Mouse (Mus musculus) large intestine, adult 2 months (tissue): ENCODE measurements around the gene Gm44596. TPM values are rescaled to one million over a fixed set of nuclear protein-coding genes. Genes with fewer than 3 reads are reported as not detected.
"Not testable (repeated sequence)": the region's sequence is repeated elsewhere in the genome, so short reads cannot be mapped to it uniquely, and the experiment has no call there.

Source experiments
- DNase-seq: peaks from one replicate; pipeline ENCODE4 v3.0.0-alpha.2; 2012; ENCODE audit warnings: low read depth, low spot score
- WGBS: fragments of 180-500 bp; shearing (Covaris S2); methylation state at CpG from one replicate; pipeline ENCODE4 v1.1.7; 2018; 5-methylcytosine and 5-hydroxymethylcytosine counted together
- polyA plus RNA-seq: library from polyadenylated mRNA; depleted of rRNA; stranded (reverse); fragments of >200 nt; gene quantifications from 2 replicates; pipeline ENCODE4 v1.2.3, GENCODE M21; 2012

Gm44596 gene
- polyA plus RNA-seq, 1 experiment, result not detected

- no peak for DNase-seq
- WGBS, result 88% methylated on average over 17 of the region's 17 CpGs
These were observed 1.2 kb downstream of the Gm44596 start for GRCm38 (mm10) chr6:128376371-128377085.

GRCm38 (mm10) chr6:128379636-128380035, 4.3 kb downstream of the Gm44596 start:
- DNase-seq, result no peak
- WGBS, result 82% methylated on average over 16 of the region's 16 CpGs

DNA sequence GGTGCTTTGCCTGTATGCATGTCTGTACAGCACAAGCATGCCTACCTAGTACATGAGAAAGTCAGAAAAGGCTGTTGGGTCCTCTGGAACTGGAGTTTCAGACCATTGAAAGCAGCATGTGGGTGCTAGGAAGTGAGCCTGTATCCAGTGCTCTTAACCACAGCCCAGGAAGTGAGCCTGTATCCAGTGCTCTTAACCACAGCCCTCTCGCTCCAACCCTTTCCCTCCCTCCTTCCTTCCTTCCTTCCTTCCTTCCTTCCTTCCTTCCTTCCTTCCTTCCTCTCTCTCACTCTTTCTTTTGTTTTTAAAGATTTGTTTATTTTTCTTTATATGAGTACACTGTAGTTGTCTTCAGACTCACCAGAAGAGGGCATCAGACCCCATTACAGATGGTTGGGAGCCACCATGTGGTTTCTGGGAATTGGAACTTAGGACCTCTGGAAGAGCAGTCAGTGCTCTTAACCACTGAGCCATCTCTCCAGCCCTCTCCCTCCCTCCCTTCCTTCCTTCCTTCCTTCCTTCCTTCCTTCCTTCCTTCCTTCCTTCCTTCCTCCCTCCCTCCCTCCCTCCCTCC, 5.4 kb downstream of the Gm44596 start:
- WGBS, result 69% methylated on average over 1 of the region's 1 CpGs
- not testable (repeated sequence) for DNase-seq

- 53% methylated on average over 3 of the region's 3 CpGs for WGBS
These were observed 6.0 kb downstream of the Gm44596 start for GRCm38 (mm10) chr6:128381254-128381653.

GRCm38 (mm10) chr6:128383752-128384151, 8.4 kb downstream of the Gm44596 start:
- DNase-seq, result no peak
- 73% methylated on average over 7 of the region's 7 CpGs for WGBS

More at GRCm38 (mm10) chr6:128381254-128381653, 6.0 kb downstream of the Gm44596 start:
- DNase-seq, result no peak

DNA sequence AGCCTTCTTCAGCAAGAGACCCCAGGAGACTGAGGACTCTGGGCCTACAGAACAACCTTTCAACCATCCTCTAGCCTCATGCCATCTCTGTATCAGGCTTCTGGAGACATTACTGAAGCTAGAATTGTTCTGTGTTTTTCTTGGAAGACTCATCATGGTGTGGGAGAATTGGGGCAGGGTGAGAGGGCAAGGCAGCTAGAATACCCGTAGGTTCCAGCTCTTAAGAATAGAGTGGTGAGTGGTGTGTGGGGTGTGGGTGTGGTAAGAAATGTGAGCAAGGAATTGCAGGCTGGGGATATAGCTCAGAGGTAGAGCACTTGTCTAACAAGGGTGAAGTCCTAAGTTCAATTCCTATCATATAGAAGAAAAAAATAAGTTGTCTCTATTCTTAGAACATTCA, 9.7 kb downstream of the Gm44596 start:
- DNase-seq, result no peak
- WGBS, result 34% methylated on average over 1 of the region's 1 CpGs

- 32% methylated on average over 1 of the region's 1 CpGs for WGBS
- no peak for DNase-seq
These were observed 13.9 kb downstream of the Gm44596 start for GRCm38 (mm10) chr6:128389185-128389584.

GRCm38 (mm10) chr6:128390683-128391082, 15.4 kb downstream of the Gm44596 start:
- WGBS, result 12% methylated on average over 1 of the region's 1 CpGs
- no peak for DNase-seq

GRCm38 (mm10) chr6:128397574-128398261, 22.4 kb downstream of the Gm44596 start:
- WGBS, result 60% methylated on average over 7 of the region's 7 CpGs
- DNase-seq, result no peak

GRCm38 (mm10) chr6:128398996-128399395, 23.7 kb downstream of the Gm44596 start, which contains the start of gene Nrip2:
Nrip2 (plus strand) TSS chr6:128399296.
- DNase-seq, result no peak
- 79% methylated on average over 3 of the region's 3 CpGs for WGBS

DNA sequence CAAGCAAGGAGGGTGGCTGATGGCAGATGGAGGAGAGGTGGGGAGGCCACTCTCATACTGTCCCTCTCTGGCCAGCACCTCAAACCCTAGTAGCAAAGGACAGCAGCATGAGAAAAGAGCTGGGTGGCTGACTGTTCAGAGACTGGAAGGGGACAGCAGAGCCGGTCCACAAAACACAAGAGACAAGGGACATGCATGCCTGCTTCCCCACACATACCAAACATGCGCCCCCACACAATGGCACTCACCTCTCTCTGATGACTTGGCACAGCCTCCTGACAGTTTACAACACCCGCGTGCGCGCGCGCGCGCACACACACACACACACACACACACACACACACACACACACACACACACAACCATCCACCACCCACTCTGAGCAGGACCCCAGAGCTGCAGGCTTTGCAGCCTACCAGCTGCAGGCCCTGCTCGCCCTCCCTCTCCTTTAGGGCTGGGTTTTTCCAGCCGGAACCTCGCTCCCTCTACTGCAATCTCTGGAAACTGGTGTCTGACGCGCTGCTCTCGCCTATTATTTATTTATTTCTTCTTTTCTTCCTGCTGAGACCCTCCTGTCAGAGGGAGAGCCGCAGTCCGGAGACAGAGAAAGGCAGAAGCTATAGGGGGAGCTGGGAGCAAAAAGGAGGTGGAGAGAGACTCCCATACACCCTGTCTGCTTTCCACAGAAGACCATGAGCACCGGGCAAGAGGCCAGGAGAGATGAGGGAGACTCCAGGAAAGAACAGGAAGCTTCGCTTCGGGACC, 24.3 kb downstream of the Gm44596 start:
- 14% methylated on average over 21 of the region's 21 CpGs for WGBS
- no peak for DNase-seq

DNA sequence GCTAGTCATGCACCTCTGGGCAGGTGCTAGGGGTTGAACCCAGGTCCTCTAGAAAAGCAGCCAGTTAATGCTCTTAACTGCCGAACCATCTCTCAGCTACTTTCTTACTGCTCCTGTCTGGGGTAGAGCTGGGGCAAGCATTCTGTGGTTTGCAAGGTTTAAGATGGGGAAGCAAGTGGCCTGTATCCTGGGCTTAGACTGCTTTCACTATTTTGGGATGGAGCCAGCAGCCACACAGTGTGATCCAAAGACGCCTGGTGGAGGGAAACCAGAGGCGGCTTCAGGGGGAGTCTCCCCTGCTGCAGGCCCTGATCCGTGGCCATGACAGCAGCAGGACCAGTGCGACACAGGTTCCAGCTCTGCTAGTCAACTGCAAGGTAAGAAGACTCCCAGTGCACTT, 29.4 kb downstream of the Gm44596 start:
- no peak for DNase-seq
- 53% methylated on average over 5 of the region's 5 CpGs for WGBS

GRCm38 (mm10) chr6:128408544-128409125, 33.3 kb downstream of the Gm44596 start:
- no peak for DNase-seq
- 90% methylated on average over 7 of the region's 7 CpGs for WGBS

DNA sequence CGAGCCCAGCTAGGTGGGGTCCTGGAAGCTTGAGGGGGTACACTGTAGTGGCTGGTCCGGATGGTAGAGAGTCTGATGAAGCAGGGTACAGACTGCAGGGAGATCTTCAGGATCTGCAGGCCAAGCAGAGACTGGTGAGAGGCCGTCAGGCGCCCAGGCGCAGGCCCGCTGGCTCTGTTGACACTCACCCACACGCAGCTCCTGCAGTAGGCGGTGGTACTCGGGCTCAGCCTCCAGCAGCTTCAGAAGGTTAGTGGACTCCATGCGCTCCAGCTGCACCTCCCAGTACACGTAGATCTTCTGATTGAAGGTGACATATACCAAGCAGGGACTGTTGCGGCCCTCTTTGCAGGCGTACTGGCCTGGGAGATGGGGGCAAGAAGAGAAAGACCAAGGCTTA, 35.0 kb downstream of the Gm44596 start:
- WGBS, result 95% methylated on average over 13 of the region's 13 CpGs
- DNase-seq, result no peak

DNA sequence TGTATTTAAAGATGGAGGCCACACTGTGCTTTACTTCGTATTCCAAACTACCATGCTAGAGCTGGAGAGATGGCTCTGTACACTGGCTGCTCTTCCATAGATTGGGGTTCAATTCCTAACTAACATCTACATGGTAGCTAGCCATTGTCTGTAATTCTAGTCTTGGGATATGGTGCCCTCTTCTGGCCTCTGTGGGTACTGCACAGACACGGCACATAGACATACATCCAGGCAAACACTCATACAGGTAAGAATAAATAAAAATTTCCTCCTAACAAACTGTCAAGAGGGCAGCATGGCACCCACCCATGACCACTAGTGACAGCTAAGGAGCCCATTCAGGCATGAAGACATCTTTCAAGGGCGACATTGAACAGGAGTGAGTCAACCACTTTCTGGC, 35.8 kb downstream of the Gm44596 start:
- WGBS, result 13% methylated on average over 3 of the region's 3 CpGs
- no peak for DNase-seq

DNA sequence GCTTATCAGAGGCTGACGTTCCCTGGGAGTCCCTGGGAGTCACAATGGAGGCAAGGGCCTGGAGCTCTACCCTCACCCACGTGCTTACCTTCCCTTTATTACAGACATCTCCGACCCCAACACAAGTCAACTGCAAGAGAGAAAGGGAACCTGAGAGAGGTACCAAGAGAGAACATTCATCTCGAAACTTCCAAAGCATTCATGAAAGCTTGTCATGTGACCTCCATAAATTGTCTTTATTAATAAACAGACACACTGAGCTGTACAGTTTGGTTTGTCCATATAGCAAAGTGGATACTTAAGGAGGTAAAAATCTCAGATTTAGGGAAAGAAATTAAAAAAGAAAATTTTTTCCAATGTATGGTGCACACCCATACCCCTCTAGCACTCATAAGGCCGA, 40.9 kb downstream of the Gm44596 start:
- no peak for DNase-seq
- 89% methylated on average over 5 of the region's 5 CpGs for WGBS

GRCm38 (mm10) chr6:128418076-128418475, 42.8 kb downstream of the Gm44596 start:
- DNase-seq, result no peak
- 71% methylated on average over 1 of the region's 1 CpGs for WGBS

DNA sequence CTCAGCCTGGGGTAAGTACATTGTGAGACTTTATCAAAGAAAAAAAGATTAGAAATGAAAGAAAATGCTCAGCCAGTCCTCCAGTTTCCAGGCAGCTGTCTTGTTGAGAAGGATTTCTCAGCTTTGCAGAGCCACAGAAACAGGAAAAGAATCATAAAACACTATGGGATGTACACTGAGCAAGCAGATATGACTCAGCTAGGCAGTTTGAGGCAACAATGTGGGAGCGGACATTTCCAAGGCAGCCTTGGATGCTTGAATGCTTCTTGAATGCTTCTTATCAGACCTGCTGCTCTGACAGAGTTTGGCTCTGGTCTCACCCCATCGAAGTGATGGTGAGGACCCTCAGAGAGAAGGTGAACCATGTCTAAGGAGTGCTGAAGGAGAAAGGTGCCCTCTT, 45.7 kb downstream of the Gm44596 start:
- 39% methylated on average over 2 of the region's 2 CpGs for WGBS
- no peak for DNase-seq

DNA sequence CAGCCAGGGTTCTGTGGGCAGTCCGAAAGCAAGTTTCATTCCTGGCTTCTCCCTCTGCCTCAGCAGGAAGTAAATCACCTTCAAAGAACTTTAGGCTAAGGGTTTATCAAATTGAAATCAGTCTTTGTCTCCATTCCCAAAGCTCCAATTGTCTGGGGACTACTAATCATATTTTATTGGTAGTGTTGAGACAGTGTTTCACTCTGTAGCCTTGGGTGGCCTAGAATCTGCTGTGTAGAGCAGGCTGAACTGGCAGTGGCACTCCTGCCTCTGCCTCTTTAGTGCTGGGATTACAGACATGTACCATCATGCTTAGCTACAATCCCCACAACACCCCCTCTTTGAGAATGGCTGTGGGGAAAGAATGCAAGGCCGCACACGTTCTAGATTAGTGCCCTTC, 46.2 kb downstream of the Gm44596 start:
- WGBS, result 75% methylated on average over 3 of the region's 3 CpGs
- DNase-seq, result no peak
